Comparison of ENCODE assay signal across 11 mouse cellular contexts in the genomic region with DNA sequence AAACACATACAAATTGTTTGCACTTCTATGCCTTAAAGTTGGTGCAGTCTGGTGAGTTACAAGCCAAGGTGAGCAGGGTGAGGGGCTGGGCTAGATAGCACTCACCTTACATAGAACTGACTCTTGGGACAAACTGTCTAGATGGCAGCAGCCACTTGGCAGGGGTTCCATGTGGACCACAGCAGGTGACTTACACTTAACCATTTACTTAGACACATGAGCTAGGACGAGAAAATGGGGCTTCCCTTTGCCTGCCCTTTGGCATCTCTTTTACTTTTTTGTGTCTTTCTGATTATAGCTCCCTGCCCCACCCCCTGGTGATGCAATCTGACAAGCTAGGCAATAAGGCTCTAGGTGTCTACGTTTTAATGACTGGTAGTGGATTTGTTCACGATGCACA.
"Had no signal": no experiment of that assay in that cellular context is flagged by ENCODE, and none has a peak within 500 bp of the region (broad histone marks: within the 10 kb centered on the region; RNA-seq: fewer than 3 reads in every experiment).

No protein-coding gene starts in this region.

- H3K4me2 ChIP-seq: limb, embryonic 13.5 days; midbrain, embryonic 12.5 days had no signal

- ATAC-seq: midbrain, embryonic 16.5 days had no signal

- H3K27ac ChIP-seq: layer of hippocampus, adult 2 months; limb, embryonic 13.5 days; liver, embryonic 14.5 days had no signal

- H3K36me3 ChIP-seq: midbrain, embryonic 12.5 days had no signal

- H3K9ac ChIP-seq: limb, embryonic 13.5 days; liver, embryonic 14.5 days; midbrain, embryonic 12.5 days had no signal

- H3K9me3 ChIP-seq: limb, embryonic 13.5 days; midbrain, embryonic 12.5 days had no signal

- DNase-seq: kidney, adult 18-20 months; kidney, postnatal 4 days; left cerebral cortex, postnatal 4 days; lung, adult 18-20 months; right cerebral cortex, postnatal 14 days; thymus, postnatal 36 days had no signal

- H3K4me3 ChIP-seq: layer of hippocampus, adult 2 months; limb, embryonic 13.5 days; midbrain, embryonic 12.5 days had no signal

- H3K27me3 ChIP-seq: limb, embryonic 13.5 days; midbrain, embryonic 12.5 days had no signal
